Mouse (Mus musculus) thymus, postnatal 10 days (tissue): ENCODE results near the gene Frk.
"Not testable (repeated sequence)": the region's sequence is repeated elsewhere in the genome, so short reads cannot be mapped to it uniquely, and the experiment has no call there.

Source experiments
- DNase-seq, 2 experiments: peaks; one replicate each; pipeline ENCODE4 v3.0.0; 2021; ENCODE audit warnings: low spot score in 2 of 2

Frk gene

DNA sequence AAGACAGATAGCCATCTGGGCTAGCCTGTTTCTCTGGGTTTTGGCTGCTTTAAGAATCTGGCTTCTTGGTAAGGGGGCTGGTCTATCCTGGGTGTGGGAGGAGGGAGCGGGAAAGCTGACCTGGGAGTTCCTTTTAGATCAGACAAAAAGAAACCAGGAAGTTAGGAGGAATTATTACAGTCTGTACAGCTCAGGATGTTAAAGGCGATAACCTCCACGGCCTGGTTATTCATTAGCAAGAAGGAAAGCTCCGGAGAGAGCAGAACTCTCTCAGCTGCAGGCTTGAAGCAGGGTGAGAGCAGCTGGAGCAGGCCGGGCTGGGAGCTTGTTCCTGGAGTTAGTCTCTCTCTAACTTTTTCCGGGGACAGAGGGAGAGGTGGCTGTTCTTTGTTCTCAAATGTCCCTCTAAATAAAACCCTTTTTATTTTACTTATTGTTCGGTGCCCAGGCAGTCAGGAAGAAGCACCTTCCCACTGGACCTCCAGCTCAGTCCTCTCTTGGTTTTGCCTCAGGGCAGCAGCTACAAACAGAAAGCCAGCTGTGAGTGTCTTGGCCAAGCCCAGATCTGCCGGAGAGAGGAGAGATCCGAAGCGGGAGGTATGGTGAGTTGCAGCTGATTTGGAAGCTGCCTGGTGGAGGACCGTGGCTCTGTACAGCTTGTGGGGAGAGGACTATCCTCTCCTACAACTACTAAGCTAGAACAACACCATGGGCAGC, at the start of gene Frk:
Gene Frk, plus strand, starts transcription at position 103 of the 717 bp plus-strand sequence.
- DNase-seq: no peak

DNA sequence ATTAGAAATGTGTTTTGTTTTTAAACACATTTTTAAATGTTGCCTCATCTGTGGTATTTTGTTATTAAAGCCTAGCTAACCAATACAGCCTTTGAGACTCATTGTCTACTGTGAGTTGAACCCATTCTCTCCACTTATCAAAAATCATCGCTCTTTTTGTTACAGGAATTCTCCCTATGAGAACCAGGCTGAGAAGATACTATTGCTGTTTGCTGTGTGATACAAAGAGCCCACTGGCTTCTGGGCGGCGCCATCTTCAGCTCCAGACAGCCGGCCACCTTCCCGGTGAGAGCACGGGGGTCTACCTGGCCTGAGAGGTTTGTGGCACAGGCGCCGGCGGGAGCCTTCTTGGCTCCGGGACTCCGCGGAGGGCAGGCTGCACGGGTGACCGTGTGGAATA, 49.0 kb upstream of the Frk start:
- not testable (repeated sequence) for DNase-seq

DNA sequence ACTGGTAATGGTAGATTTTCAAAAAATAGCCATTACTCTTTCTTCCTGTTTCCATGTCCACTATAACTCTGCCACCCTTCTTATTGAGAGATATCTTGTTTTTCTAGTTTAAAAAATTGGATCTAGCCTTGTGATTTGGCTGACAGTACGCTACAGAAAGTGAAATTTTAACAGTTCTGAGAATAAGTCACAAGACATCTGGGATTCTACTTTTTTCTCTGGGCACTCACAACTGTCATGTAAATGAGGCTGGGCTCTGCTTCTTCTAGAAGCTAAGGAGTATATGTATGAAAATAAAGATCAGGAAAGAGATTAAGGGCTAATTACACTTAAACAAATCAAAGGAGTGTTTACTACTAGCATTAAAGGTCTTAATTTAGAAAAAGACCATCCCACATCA, 33.7 kb upstream of the Frk start:
- DNase-seq: no peak

DNA sequence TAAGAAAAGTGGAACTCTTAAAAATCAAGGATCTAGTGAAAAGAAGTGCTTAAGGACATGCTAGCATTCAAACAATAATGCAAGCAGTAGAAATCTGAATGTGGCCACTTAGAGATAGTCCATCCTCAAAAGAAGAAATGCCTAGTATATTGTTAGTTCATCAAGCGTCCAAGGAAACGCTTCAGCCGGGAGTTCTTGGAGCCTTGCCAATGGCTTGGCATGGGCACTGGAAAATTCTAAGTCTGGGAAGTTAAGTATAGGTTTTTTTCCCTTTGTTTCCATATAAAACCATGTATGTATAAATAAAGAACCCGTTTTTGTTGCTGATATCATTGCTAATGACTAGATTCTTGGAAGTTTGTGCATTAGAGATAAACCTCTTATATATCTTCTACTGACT, 21.7 kb upstream of the Frk start:
- no peak for DNase-seq

DNA sequence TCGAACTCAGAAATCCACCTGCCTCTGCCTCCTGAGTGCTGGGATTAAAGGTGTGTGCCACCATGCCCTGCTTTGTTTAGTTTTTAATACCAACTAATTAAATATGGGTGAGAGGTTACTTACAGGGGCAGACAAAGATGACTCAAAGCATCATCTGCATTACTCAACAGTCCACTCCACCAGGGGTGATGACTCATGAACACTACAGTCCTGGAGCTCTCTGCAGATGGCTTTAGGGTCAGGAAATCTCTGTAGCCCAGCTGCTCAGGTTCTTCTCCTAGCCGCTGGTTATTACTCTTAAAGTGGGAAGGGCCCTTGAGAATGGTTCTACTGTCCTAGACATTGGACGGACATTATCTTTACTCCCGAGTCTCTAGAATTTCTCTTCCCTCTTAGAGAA, 18.9 kb upstream of the Frk start:
- no peak for DNase-seq

DNA sequence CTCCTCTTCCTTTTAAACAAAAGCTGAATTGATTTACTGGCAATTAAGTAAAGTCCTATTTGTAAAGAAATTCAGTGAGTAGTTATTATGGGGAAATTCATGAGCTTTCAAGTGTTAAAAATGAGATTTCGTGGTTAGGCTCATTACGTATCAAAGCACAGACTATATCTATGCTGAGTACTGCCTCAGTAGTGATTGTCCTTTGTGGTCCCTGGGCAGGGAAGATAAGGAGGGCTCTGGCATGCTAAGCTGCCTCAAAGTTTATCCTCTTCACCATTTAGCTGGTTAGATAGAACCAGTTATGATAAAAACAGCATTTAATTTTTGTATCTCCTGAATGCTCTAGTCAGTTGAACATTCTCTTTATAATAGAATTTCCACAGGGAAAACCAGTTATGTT, 14.2 kb upstream of the Frk start:
- no peak for DNase-seq

DNA sequence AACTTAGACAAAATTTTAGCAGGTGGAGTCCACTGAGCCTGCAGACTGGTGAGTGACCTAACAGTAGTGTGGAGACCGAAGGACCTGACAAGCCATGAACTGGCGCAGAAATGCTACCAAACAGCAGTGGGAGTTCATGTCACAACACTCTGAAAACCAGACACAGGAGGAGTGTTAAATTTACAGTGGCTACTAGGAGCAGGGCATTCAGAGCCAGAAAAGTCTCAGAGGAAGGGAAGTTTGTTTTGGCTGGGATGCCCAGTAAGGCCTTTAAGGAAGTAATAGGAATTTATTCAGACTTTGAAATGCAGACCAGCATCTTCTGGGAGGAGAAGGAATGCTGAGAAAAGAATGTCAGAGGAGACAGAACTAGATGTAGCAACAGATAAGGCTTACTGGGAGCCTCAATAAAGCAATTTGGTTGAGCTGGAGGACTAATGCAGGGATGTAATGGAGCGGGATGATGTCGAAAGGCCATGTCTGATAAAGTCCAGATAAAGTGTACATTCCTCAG, 3.2 kb upstream of the Frk start:
- no peak for DNase-seq

DNA sequence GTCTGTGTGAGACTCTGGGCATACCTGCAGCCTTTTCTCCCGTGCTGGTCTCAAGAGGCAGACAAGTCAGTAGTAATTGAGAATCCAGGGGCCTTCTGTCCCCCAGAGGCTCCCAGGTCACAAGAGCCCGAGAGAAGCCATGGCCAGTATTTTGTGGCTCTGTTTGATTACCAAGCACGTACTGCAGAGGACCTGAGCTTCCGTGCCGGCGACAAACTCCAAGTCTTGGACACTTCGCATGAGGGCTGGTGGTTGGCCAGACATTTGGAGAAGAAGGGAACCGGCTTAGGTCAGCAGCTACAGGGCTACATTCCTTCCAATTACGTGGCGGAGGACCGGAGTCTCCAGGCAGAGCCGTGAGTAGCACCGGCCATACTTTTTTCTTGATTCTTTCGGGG, 814 bp downstream of the Frk start:
- DNase-seq: no peak

DNA sequence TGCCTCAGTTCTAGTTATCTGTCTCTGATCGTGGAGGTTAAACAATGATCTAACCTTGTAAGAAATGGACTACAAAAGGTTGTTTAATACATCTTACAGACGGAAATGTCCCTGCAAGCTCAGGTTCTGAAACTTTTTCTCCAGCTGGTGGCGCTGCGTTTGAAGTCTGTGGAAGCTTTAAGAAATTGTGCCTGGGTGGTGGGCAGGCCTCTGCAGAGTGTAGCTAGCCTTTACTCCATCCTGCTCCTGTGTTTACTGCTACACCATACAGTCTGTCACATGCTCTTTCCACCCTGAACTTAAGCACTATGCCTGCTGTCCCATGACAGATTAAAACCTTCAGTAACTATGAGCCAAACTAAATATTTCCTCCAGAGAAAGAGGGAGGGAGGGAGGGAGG, 1.9 kb downstream of the Frk start:
- no peak for DNase-seq

DNA sequence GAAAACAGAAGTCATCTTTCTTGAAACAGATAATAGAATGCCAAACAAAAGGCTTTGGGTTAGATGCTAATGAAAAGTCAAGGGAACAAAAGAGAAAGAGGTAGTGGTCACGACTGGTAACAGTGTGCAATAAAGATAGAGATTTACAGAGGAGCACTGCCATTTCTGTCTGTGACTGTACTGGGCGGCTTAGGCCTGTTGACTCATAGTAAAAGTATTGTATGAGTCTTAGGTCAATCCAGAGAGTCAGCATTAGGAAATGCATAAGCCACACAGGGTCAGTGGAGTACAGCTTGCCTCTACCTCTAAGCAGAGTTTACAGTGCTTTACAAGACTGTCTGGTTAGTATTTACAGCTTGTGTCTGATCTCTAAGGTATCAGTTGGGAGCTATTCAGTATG, 24.6 kb downstream of the Frk start:
- DNase-seq: no peak

DNA sequence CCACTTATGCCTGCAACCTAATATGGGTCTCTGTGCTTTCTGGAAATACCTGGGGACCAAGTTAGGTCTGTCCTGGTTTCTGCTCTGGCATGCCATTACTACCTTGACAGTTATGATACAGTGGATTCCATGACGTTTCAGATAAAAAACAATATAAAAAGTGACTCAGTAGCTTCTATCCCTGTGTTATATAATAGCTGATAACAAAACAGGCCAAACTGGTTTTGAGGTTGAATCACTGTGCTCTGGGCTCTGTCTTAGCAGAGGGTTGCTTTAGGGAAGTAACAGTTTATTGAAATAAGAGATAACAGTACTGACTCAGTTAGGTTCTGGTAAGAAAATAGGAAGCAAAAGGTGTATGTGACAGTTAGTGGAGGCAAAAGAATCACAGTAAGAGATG, 25.4 kb downstream of the Frk start:
- no peak for DNase-seq

DNA sequence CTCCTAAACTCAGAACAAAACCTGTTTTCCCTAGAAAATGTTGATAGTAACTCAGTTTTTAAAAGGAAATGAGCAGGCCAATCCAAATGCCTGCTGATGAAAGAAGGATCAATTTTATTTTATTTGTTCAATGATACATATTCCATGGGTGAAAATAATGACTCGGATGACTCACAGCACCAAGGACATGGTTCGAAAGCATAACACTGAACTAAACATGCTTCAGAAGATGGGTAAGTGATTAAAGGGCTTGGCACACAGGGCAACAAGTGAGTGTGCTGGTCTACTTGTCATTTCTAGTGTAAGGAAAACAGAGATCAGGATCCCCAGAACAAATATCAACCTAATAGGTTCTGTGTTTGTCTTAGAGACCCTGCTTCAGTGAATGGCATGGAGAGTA, 26.1 kb downstream of the Frk start:
- DNase-seq: no peak

DNA sequence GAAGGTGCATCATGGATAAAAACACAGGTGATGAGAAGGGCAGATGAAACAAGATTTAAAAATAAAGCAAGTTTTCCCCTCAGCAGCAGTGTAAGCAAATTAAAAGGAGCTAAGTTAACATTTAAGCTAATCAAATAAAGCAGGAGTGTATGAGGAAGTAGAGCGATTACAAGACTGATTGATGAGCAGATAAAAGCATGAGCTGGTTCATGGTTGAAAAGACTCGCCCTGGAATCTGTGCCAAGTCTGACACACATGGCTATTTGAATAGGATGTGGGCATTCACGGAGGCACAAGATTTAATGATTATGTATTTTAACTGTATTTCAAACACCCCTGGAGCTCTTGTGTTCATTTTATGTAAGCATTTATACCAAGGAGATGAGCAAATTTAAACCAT, 28.0 kb downstream of the Frk start:
- no peak for DNase-seq

DNA sequence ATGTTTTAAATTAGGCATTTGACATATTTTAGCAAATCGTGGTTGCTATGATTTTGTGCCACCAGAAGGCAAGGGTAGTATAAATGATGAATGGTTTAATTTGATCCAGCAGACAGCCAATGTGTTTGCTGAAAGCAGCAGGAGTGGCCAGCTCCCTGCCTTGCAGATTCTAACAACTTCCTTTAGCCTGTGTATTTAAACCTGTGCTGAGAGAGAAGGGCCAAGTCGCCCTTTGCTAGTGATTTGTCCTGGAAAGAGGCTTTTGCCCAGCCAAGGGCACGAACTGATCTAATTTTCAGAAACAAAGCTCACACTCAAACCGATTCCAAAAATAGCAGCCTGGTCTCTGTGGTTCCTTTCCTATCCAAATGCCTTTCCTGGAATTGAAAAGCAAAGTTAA, 29.4 kb downstream of the Frk start:
- no peak for DNase-seq

DNA sequence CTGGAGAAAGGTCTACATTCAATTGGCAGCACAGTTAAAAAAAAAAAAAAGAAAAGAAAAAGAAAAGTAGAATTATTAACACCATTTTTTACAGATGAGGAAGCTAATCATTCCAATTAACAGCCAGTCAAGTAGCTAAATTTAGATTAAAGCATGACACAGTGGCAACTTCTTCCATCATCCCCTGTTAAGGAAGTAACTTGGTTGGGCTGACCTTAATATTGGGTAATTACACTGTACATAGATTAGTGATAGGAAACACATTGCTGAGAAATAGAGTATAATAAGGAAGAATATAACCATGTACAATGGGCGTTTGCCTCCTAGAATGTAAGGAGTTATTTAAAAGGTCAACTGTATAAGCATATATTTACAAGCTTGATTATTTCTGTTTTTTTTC, 42.4 kb downstream of the Frk start:
- no peak for DNase-seq

DNA sequence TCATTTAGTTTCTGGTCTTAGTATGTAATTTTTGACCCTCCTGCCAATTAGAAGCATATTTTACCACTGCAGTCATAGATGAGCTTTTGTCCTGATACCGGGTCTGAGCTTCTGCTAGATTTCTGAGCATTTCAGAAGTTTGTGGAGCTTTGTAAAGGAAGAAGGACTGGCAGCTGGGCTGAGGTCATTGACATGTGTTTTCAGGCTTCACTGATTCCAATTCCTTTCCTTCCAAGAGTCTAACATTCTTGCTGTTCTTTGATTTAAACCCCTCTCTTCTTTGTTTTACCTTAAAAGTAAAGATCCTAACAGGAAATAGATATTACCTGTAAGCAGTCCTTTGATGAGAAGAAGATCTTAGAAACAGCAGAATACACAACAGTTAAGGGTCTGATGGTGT, 48.6 kb downstream of the Frk start:
- DNase-seq: no peak

DNA sequence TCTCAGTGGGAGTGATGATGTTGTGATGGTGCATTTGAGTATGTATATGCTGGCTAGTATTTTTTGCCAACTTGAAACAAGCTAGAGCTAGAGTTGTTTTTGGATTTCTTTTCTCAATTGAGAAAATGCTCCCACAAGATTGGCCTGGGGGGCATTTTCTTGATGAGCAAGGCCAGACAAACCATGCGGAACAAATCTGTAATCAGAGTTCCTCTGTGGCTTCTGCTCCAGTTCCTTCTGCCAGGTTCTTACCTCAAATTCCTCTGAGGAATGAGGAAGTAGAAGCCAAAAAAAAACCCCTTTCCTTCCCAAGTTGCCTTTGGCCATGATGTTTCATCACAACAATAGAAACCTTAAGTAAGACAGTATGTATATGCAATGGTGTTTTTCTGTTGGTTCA, 49.3 kb downstream of the Frk start:
- DNase-seq: no peak

DNA sequence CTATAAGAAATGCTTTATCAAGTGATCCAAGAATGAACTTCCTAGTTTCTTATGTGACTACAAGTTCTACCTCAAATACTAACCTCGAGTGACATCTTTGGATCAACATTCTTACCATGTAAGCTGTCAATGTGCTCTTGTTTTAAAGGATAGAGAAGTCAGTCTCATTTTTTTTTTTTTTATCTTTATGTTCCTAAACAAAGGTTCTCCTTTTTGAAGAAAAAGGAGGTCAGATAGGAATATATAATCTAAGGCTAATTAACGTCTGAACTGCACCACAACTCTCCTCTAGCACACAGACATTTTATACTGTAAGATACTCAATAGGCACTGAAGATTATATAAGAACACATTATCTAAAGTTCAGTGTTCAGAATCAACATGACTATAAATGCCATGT, 57.5 kb downstream of the Frk start:
- DNase-seq: no peak

DNA sequence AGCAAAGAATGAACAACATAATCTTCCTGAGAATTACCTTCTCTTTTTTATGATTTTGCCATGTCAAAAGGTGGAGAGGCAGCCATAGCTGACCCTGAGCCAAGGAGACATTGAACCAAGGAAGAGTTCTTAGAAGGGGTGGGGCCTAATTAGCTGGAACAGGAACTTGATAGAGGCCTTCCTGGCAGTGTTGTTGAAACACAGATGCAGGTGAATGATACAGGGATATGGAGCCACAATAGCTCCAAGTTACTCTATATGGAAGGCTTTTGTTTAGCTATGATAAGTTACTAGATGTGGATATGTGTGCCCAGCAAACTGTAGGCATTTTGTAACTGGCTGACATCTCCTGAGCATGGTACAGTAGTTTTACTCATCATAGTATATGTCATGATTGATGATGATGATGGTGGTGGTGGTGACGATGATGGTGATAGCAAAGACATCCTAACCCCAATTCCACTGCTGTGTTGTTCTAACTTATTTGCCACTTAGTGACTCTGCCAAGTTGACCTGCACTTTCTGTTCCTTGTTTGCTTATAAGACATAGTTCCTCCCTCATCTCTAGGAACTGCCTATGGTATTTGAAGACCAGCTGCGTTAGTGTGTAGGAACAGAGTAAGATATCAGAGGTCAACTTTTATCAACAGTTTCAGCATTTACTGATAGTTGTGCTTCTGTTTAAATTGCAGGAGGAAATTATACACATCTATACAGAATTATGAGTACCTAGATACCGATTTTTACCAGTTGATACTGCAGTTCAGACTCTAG, 58.7 kb downstream of the Frk start:
- no peak for DNase-seq

DNA sequence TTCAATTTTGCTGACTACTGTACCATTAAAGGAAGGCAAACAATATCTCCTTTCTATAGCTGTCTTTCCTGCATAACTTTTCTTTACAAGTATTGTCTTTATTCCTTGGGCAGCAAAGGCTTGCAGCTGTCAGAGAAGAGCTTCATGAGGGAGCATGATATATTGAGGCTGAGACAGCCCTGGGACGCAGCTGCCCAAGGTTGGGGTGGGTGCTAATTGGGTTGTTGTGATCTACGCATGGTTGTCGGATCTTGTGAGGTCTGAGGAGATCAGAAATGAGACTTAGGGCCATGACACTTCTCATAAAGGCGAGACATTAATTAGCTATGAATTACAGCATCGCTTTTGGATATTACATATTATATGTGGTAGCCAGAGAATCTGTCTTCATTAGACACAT, 67.4 kb downstream of the Frk start:
- DNase-seq: no peak

DNA sequence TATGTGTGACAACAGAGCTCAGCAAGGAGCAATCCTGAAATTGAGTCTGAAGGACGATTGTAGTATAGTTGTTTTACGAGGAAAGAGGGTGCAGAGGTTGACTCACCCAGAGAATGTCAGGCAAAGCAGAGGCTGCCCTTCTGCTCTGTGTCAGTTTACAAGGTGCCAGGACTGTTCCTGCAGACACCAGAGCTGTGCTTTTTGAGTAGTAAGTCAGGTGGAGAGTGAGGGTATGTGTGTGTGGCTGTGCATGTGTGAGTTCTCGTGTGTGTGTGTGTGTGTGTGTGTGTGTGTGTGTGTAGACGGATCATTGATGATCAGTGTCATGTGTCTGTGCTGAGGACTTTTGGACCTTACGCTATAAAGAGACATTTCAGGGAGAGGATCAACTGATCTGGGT, 68.4 kb downstream of the Frk start:
- DNase-seq: no peak

DNA sequence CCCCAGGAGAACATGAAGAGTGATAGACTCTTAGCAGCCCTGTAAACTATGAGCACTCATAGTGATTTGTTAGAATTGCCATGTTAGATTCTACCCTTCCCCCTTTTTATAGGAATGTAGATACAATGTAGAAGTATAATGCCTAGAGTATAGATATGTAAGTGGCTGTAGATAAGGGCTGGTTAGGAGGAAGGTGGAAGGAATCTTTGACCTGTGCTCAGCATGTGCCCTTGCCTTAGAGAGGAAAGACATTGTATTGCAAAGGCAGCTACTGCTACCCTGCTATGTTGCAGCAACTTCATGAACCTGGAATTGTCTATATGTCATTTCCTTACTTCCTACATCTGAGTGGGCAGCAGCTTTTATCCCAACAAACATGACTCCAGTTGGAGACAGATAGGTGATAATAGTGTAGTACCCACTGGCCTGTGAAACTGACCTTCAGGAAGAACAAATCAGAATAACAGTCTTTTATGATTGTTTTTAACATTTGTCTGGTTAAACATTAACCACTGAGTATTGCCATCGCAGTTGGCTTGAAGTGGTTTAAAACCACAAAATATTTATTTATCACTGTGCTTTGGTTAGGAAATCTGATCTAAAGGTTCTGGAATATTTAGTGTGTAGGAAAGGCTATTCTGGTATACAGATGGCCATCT, 80.4 kb downstream of the Frk start:
- DNase-seq: no peak

DNA sequence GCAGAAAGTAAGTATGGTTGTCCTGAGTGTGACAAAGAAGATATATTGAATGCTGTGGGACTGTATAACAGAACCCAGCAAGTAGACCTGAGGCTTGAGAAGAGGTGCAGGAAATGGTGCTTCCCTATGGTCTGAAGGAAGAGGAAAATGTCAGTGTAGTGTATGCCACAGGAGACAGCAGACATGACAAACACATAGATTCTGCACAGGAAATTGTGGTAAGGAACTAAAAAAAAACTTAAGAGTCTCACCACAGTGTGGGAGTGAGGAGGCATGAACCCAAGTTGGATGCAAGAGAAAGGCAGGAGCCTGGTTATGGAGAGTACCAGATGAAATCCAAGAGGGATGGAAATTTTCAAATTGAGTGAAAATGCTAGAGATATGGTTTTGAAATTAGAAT, 132.3 kb downstream of the Frk start:
- DNase-seq: no peak
